Mouse (Mus musculus): ENCODE measurements around the gene Mcam. TPM values are rescaled to one million over a fixed set of nuclear protein-coding genes. Genes with fewer than 3 reads are reported as not detected.
"Not testable (repeated sequence)": the region's sequence is repeated elsewhere in the genome, so short reads cannot be mapped to it uniquely, and the experiment has no call there.

Gene Mcam
- polyA plus RNA-seq, 3 experiments from 2014 or later, result 0.69 TPM; not detected in 2

- ATAC-seq, result no peak
Measured at GRCm38 (mm10) chr9:44109360-44110095, 24.7 kb upstream of the Mcam start.

GRCm38 (mm10) chr9:44111909-44112308, 22.4 kb upstream of the Mcam start:
- ATAC-seq, result not testable (repeated sequence)

GRCm38 (mm10) chr9:44113105-44113789, 21.0 kb upstream of the Mcam start, which contains the start of the genes Gm49380 and Rnf26:
Gene Gm49380, minus strand, starts transcription at chr9:44113500.
Gene Rnf26, minus strand, starts transcription at chr9:44113517.
- peak; percentile 99 for ATAC-seq

GRCm38 (mm10) chr9:44114453-44114852, 19.8 kb upstream of the Mcam start:
- no peak for ATAC-seq

GRCm38 (mm10) chr9:44115599-44115998, 18.7 kb upstream of the Mcam start:
- no peak for ATAC-seq

- no peak for ATAC-seq
Measured at GRCm38 (mm10) chr9:44116182-44116581, 18.1 kb upstream of the Mcam start.

- ATAC-seq, result no peak
Measured at GRCm38 (mm10) chr9:44119011-44119410, 15.3 kb upstream of the Mcam start.

- no peak for ATAC-seq
Measured at GRCm38 (mm10) chr9:44119948-44120465, 14.3 kb upstream of the Mcam start.

GRCm38 (mm10) chr9:44124317-44124716, 10.0 kb upstream of the Mcam start:
- peak; percentile 52 for ATAC-seq

- no peak for ATAC-seq
Measured at GRCm38 (mm10) chr9:44125026-44125425, 9.2 kb upstream of the Mcam start.

GRCm38 (mm10) chr9:44125546-44126428, 8.5 kb upstream of the Mcam start:
- ATAC-seq, result peak; percentile 42

GRCm38 (mm10) chr9:44126746-44127145, 7.5 kb upstream of the Mcam start:
- no peak for ATAC-seq

GRCm38 (mm10) chr9:44127351-44127801, 6.9 kb upstream of the Mcam start:
- ATAC-seq, result no peak

GRCm38 (mm10) chr9:44129633-44130032, 4.6 kb upstream of the Mcam start:
- peak; percentile 29 for ATAC-seq

GRCm38 (mm10) chr9:44130034-44130433, 4.2 kb upstream of the Mcam start:
- peak; percentile 92 for ATAC-seq

- no peak for ATAC-seq
Measured at GRCm38 (mm10) chr9:44130581-44131275, 3.5 kb upstream of the Mcam start.

GRCm38 (mm10) chr9:44131276-44131590, 3.0 kb upstream of the Mcam start:
- no peak for ATAC-seq

GRCm38 (mm10) chr9:44132200-44132599, 2.1 kb upstream of the Mcam start:
- no peak for ATAC-seq

- no peak for ATAC-seq
Measured at GRCm38 (mm10) chr9:44133287-44133686, 982 bp upstream of the Mcam start.

- peak; percentile 19 for ATAC-seq
Measured at GRCm38 (mm10) chr9:44134851-44135730, 822 bp downstream of the Mcam start.

Measured in inflammation-experienced regulatory T-cells, adult 6 months (primary cell).